ENCODE assay signal across 9 mouse cellular contexts in the genomic region with DNA sequence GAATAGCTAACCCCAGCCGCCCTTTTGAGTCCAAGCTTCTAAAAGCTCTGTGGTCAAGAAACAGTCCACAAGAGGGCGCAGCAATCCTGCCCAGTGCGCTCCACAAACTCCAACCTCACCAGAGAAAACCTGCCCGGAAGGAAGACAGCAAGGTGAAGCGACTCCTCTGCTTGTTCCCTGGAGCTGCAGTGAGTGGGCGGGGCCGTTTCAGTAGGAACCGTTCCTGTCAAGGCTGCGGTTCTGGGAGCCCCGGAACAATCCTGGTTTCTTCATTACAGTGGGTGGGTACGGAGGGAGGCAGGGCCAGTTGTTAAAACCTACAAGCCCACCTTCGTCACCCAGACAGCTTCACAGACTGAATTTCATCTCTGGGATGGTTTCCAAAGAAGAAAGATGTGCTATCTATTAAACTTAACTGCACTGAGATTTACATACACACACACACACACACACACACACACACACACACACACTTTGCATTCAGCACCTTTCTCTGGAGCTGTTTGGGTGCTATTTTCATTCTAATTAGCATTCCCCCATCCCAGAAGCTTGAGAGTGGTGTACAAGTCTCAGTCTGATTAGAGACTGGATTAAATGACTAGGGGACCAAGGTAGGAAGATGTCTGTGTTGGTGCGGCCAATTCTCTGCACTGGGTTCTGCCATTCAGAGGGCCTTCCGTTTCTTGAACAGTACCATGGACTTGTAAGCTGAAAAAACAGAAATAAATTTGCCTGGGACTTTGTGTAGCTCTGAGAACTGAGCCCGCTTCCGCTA.
DNase-seq lines count a peak whose midpoint lies in the region; ATAC-seq and TF ChIP-seq lines count a peak whose summit lies in the region.
"Had no signal": no experiment of that assay in that cellular context is flagged by ENCODE, and none has a peak within 500 bp of the region (broad histone marks: within the 10 kb centered on the region; RNA-seq: fewer than 3 reads in every experiment).

No protein-coding gene starts in this region.

- TF ChIP-seq POLR2A in ES-Bruce4 (IDR thresholded peaks at IDR 0.05; ENCODE audit: insufficient read depth, low read length), result no peak
- TF ChIP-seq POLR2A in thymus, adult 2 months (IDR thresholded peaks at IDR 0.05; ENCODE audit: control insufficient read depth, extremely low read depth, insufficient read depth, low read length, poor library complexity), result no peak

- peak overlapping the region; percentile 69 for H3K4me2 ChIP-seq in forebrain, embryonic 16.5 days (ENCODE audit: low read length)

- 11% methylated on average over 16 of the region's 16 CpGs for WGBS in forebrain, embryonic 16.5 days
- 33% methylated on average over 16 of the region's 16 CpGs for WGBS in thymus, adult 2 months

- peak; percentile 64 for ATAC-seq in forebrain, embryonic 16.5 days
- ATAC-seq in neutrophil, adult 5-6 weeks (ENCODE audit: extremely low read depth, insufficient number of reproducible peaks, low FRiP score, poor library complexity, severe bottlenecking), result 0 out of 2 replicates have a peak, but pooled peaks have one; percentile 39

- H3K9ac ChIP-seq in ES-Bruce4 (ENCODE audit: low read depth, poor library complexity, severe bottlenecking), result no peak overlapping the region
- peak overlapping the region; percentile 48 for H3K9ac ChIP-seq in forebrain, embryonic 16.5 days (replicated peaks; ENCODE audit: low read depth, low read length)

- peak; percentile 57; the same call in 1 of the 2 replicates for TF ChIP-seq EP300 in ES-Bruce4 (IDR thresholded peaks at IDR 0.05; ENCODE audit: insufficient read depth, low read depth, low read length)

- peak overlapping the region; percentile 29 for H3K4me3 ChIP-seq in ES-Bruce4 (ENCODE audit: low read depth, low read length)
- H3K4me3 ChIP-seq in forebrain, embryonic 16.5 days (replicated peaks; ENCODE audit: low read length), result peak overlapping the region; percentile 42
- H3K4me3 ChIP-seq in thymus, adult 2 months (ENCODE audit: control insufficient read depth, insufficient read depth, low read length), result no peak overlapping the region

- intact Hi-C loops in heart, postnatal 36 days (cut with DNase I), result loop anchor here (1.0 to 5.0 kb wide), 8 partner anchors 24 to 606 kb away; no protein-coding TSS in a partner anchor

- H3K36me3 ChIP-seq in ES-Bruce4 (ENCODE audit: control insufficient read depth, insufficient read depth, low read length, poor library complexity, severe bottlenecking), result no peaks in the 10 kb centered on the region
- H3K36me3 ChIP-seq in forebrain, embryonic 16.5 days (ENCODE audit: control insufficient read depth, insufficient read depth), result no peaks in the 10 kb centered on the region
- no peaks in the 10 kb centered on the region for H3K36me3 ChIP-seq in thymus, adult 2 months (ENCODE audit: control insufficient read depth, insufficient read depth, low read length)

- DNase-seq in cerebellum, adult 11 months, result peak; percentile 90
- DNase-seq in heart, postnatal 36 days, result peak; percentile 83 to 85
- peak; percentile 78 to 95 for DNase-seq in layer of hippocampus, adult 18-20 months (ENCODE audit: low spot score in 2 of 2)
- peak; percentile 79 to 88 for DNase-seq in lung, adult 18-20 months
- DNase-seq in thymus, adult 2 months, result peak; percentile 38

- no peaks in the 10 kb centered on the region for H3K27me3 ChIP-seq in ES-Bruce4 (ENCODE audit: control insufficient read depth, insufficient read depth, low read length, poor library complexity, severe bottlenecking)
- H3K27me3 ChIP-seq in forebrain, embryonic 16.5 days (replicated peaks; ENCODE audit: control insufficient read depth, insufficient read depth, low read length), result no peaks in the 10 kb centered on the region
- H3K27me3 ChIP-seq in thymus, adult 2 months (ENCODE audit: control insufficient read depth, insufficient read depth, low read length), result no peaks in the 10 kb centered on the region

- H3K4me1 ChIP-seq in ES-Bruce4 (ENCODE audit: control insufficient read depth, insufficient read depth, low read length), result peaks cover 1% of the 10 kb centered on the region
- peaks cover 13% of the 10 kb centered on the region for H3K4me1 ChIP-seq in forebrain, embryonic 16.5 days (replicated peaks; ENCODE audit: control insufficient read depth, insufficient read depth, low read length)
- no peaks in the 10 kb centered on the region for H3K4me1 ChIP-seq in thymus, adult 2 months (replicated peaks; ENCODE audit: control insufficient read depth, insufficient read depth, low read length)

- no peaks in the 10 kb centered on the region for H3K9me3 ChIP-seq in ES-Bruce4 (replicated peaks; ENCODE audit: control insufficient read depth, insufficient read depth, low read length, poor library complexity, severe bottlenecking)
- no peaks in the 10 kb centered on the region for H3K9me3 ChIP-seq in forebrain, embryonic 16.5 days (ENCODE audit: control insufficient read depth, low read length)

- peak; percentile 90 for TF ChIP-seq CTCF in ES-Bruce4 (IDR thresholded peaks at IDR 0.05; ENCODE audit: low read depth, low read length)
- peak; percentile 68; the same call in 1 of the 2 replicates for TF ChIP-seq CTCF in thymus, adult 2 months (IDR thresholded peaks at IDR 0.05; ENCODE audit: borderline replicate concordance, control insufficient read depth, extremely low read depth, insufficient read depth, low read length, poor library complexity)

- no peak overlapping the region for H3K27ac ChIP-seq in ES-Bruce4 (ENCODE audit: insufficient read depth, low read length)
- peak overlapping the region; percentile 61 for H3K27ac ChIP-seq in forebrain, embryonic 16.5 days (ENCODE audit: low read length)
- no peak overlapping the region for H3K27ac ChIP-seq in thymus, adult 2 months (ENCODE audit: control insufficient read depth, insufficient read depth, low read length)
- H3K27ac ChIP-seq: macrophage had no signal

Comparison
In these comparisons a context has a peak if more than half of its experiments do, and no peak if none do; other contexts are left out.
1. DNase-seq: peak in every context shown above with its lines; median percentile 90 in cerebellum, adult 11 months; 86 in layer of hippocampus, adult 18-20 months; 84 in heart, postnatal 36 days; 84 in lung, adult 18-20 months; 38 in thymus, adult 2 months.